Mouse (Mus musculus) right cerebral cortex, adult 2 months (tissue): Measurements from ENCODE around the gene Cacna2d3.
A peak's percentile ranks its signal among the peaks of the same experiment; 100 is the strongest.

Experiments used
- DNase-seq, 2 experiments: peaks; one replicate each; pipeline ENCODE4 v3.0.0; 2021 to 2022; ENCODE audit warnings: low spot score in 2 of 2

Gene Cacna2d3

GRCm38 (mm10) chr14:29496552-29496951, 225.1 kb downstream of the Cacna2d3 start:
- DNase-seq, result no peak

- no peak for DNase-seq
Measured at GRCm38 (mm10) chr14:29491786-29492185, 229.9 kb downstream of the Cacna2d3 start.

- no peak for DNase-seq
Measured at GRCm38 (mm10) chr14:29485416-29485815, 236.2 kb downstream of the Cacna2d3 start.

DNA sequence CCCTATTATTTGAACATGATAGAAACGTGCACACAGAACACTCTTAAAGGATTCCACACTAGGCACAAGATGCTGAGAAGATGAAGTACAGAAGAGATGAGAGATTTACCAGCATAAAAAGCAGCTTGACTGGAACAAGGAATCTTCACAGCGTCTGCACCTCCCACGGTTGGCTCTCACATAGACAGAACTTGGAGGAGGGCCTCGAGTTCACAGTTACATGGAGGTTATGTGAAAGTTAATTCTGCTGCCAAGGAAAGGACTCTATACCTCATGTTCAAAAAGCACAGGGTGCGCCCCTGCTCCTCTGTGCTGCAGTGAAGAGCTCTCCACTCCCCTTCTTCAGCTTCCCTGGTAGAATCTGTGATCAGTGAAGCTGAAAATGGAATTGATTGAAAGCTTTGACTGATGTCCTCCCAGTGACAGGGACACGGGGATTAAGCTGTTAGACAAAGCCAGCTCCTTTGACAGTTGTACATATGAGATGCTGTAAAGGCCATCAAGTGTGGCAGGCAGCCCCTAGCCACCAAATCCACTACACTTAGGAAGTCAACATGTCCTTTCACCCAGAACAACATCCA, 243.2 kb downstream of the Cacna2d3 start:
- peak; percentile 62 to 65 for DNase-seq

DNA sequence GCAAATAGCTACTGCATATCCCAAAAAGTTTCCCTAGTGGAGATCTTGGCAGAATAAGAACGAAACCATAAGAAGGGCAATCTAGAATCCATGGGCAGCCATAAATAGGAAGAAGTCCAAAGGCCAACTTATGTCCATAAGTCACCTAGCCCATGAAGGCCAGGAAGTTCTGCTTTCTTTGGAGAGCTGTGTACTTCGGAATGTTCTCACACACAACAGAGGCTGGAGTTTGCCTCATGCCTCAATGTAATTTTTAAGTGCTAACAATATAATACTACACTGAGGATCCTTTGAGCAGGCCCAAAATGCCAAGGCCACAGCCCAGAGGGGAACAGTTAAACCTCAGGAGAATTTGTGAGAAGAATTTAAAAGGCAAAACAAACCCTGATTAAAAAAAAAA, 257.4 kb downstream of the Cacna2d3 start:
- DNase-seq, result no peak

DNA sequence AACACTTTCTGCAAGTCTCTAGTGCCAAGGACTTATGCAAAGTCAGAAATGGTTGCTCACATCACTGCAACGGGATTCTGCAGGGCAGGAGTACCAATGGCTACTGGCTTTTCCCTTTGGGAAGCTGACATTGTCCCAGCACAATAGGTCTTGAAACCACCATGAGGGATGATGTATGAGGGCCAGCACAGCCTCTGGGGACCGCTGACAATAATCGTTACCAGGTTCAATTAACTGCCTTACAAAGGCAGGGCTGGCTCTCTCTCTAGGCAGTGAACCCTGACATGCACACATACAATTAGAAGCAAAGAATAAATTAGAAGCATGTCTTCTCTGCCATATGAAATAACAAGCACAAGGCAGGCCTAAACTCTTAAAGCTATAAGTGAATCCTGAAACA, 272.5 kb downstream of the Cacna2d3 start:
- no peak for DNase-seq

- DNase-seq, result peak; percentile 74 to 82
Measured at GRCm38 (mm10) chr14:29443091-29444026, 278.3 kb downstream of the Cacna2d3 start.

- no peak for DNase-seq
Measured at GRCm38 (mm10) chr14:29442476-29442875, 279.2 kb downstream of the Cacna2d3 start.

DNA sequence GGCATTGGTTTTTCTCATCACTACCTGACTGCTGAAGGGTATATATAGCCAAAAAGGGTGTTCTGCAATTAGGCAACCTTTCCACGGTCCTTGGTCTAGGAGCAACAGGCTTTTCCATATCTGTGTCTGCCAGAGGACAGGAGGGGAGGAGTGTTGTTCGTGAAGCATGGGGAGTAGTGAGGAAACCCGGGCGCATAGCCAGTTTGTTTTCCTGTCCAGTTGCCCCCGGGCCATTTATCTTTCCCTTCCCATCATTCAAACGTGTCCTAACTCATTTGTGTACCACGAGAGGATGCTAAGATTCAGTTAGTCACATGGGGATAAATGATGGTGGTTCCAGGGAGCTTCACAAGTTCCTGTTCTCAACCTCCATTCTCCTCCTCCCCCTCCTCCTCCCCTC, 283.0 kb downstream of the Cacna2d3 start:
- no peak for DNase-seq

- DNase-seq, result no peak
Measured at GRCm38 (mm10) chr14:29438251-29438650, 283.4 kb downstream of the Cacna2d3 start.

- DNase-seq, result no peak
Measured at GRCm38 (mm10) chr14:29435203-29435602, 286.5 kb downstream of the Cacna2d3 start.

- DNase-seq, result no peak
Measured at GRCm38 (mm10) chr14:29433716-29434115, 287.9 kb downstream of the Cacna2d3 start.

GRCm38 (mm10) chr14:29433076-29433714, 288.5 kb downstream of the Cacna2d3 start:
- DNase-seq, result no peak

- DNase-seq, result no peak
Measured at GRCm38 (mm10) chr14:29429788-29430187, 291.9 kb downstream of the Cacna2d3 start.

DNA sequence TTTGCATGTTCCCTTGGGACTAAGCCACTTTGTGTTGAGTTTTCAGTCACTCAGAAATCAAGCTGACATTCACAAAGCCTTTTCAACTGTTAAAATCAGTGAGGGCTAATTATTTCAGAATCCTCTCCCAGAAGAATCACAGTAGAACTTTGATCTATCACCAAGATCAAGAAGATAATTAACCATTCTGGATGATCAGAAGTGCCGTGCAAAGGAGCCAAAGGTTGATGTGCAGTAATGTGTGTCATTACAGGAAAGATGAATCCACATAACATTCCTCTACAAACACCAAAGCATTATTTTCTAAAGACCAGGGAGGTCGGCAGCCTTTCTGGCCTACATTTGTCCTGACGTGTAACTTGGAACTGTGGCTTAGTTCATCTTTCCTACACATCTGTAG, 296.0 kb downstream of the Cacna2d3 start:
- no peak for DNase-seq

GRCm38 (mm10) chr14:29425208-29425607, 296.5 kb downstream of the Cacna2d3 start:
- no peak for DNase-seq

- no peak for DNase-seq
Measured at GRCm38 (mm10) chr14:29405878-29406165, 315.8 kb downstream of the Cacna2d3 start.

- DNase-seq, result peak; percentile 22 to 38
Measured at GRCm38 (mm10) chr14:29405125-29405877, 316.4 kb downstream of the Cacna2d3 start.

DNA sequence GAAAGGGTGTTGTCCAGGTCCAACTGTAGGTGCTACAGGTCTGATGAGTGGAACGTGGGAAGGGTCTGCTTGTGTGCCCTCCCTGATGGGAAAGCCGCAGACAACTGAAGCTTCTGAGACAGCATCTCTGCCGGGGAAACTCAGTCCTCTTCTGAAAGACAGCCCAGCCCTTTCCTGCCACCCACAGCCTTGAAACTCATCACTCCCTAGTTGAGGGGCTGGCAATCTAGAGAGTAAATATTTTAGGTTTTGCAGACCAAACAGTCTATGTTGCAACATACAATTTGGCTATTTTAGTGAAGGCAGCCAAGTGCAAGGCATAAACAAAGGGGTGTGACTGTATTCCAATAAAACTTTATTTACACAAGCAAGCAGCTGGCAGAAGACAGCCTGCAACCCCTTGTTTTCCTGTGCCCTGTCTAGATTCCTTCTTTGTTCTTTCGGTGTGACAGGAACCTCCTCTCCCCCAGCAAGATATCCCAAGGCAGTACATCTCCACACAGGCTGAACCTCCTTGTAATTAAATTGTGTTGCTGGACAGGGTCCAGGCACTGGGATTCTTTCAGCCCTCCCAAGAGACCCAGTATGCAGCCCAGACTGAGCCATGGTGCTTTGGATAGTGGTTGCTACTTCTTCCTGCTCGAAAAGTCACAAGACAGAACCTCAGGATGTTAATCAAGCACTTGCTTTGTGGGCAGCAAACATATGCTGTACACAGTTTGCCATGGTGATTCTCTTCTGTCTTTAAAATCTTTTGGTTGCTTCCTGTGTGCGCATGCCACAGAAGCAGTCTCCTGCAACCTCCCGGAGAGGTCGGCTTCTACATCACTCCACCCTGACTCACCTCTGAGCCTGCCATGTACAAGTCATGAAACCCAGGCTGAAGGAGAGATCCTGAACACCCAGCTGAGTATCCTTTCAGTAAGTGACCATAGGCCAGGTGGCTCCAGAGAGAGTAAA, 317.5 kb downstream of the Cacna2d3 start:
- DNase-seq, result no peak

DNA sequence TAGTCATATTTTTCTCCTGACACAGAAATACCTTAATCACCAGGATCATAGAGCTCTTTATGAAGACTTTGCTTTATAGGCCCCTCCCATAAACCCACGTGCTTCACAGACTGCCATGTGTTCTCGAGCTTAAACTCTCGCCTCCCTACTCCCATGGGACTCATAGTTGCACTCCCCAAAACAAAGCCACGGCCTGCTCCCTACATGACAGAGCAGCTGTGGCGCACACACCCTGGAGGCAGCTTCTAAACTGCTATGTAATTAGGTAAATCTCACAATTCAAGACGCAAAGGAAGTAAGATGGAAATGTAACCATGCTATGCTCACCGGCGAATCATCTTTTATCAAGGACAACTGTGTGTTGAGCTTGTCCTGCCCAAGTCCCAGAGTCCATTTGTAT, 319.2 kb downstream of the Cacna2d3 start:
- no peak for DNase-seq

DNA sequence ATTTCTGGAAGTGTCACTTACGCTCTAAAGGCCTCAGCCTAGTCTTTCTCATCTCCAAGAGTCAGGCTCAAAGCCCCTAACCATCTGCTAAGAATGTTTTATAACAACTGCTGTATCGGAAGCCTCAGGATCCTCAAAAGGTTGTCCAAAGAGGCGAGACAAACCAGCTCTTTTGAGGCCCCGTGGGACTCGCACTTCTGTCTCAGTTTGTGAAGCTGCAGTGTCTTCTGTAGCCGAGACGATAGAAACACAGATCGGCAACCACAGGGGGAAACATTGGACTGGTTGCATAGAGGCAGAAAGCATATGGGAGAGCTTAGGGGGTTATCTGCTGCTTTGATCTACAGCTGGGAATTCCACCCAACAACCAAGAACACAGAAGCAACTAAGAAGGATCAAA, 327.9 kb downstream of the Cacna2d3 start:
- no peak for DNase-seq
